Mouse (Mus musculus) intestine, embryonic 15.5 days (tissue): ENCODE data around the gene Lipt1. TPM values are rescaled to one million over a fixed set of nuclear protein-coding genes. Genes with fewer than 3 reads are reported as not detected.

Experiments
- ATAC-seq: fragments of 200-750 bp; cut with Nextera tagmentation; 2 replicates; pipeline ENCODE4 v1.8.0; 2017; ENCODE audit warnings: moderate TSS enrichment, moderate library complexity
- H3K27ac ChIP-seq: fragments of 300-500 bp; sonication (generic); 2 replicates; pipeline ENCODE4 v1.5.1; 2015; ENCODE audit warnings: mild to moderate bottlenecking, inconsistent platforms
- H3K27me3 ChIP-seq: fragments of 300-500 bp; sonication (generic); replicated peaks from 2 replicates; pipeline ENCODE4 v1.6.1; 2015; ENCODE audit warnings: inconsistent platforms
- H3K36me3 ChIP-seq: fragments of 300-500 bp; sonication (generic); 2 replicates; pipeline ENCODE4 v1.6.1; 2015; ENCODE audit warnings: inconsistent platforms
- H3K4me1 ChIP-seq: fragments of 300-500 bp; sonication (generic); replicated peaks from 2 replicates; pipeline ENCODE4 v1.6.1; 2015; ENCODE audit warnings: inconsistent platforms
- H3K4me2 ChIP-seq: fragments of 300-500 bp; sonication (generic); replicated peaks from 2 replicates; pipeline ENCODE4 v1.6.1; 2015; ENCODE audit warnings: mild to moderate bottlenecking, inconsistent platforms
- H3K4me3 ChIP-seq: fragments of 300-500 bp; sonication (generic); replicated peaks from 2 replicates; pipeline ENCODE4 v1.5.1; 2015; ENCODE audit warnings: inconsistent platforms
- H3K9ac ChIP-seq: fragments of 300-500 bp; sonication (generic); 2 replicates; pipeline ENCODE4 v1.6.1; 2015; ENCODE audit warnings: inconsistent platforms
- H3K9me3 ChIP-seq: fragments of 300-500 bp; sonication (generic); 2 replicates; pipeline ENCODE4 v1.6.1; 2016; ENCODE audit warnings: inconsistent platforms
- WGBS: fragments of 180-500 bp; shearing (Covaris S2); methylation state at CpG from one replicate; pipeline ENCODE4 v1.1.7; 2015; 5-methylcytosine and 5-hydroxymethylcytosine counted together
- polyA plus RNA-seq: library from polyadenylated mRNA; unstranded; fragments of >200 nt; fragmentation: Nextera tagmentation; extraction: Ambion mirVana; gene quantifications from 2 replicates; pipeline ENCODE4 v1.2.1, GENCODE M21; 2015

Lipt1 gene
- polyA plus RNA-seq, 1 experiment from 2014 or later: 11.4 TPM

DNA sequence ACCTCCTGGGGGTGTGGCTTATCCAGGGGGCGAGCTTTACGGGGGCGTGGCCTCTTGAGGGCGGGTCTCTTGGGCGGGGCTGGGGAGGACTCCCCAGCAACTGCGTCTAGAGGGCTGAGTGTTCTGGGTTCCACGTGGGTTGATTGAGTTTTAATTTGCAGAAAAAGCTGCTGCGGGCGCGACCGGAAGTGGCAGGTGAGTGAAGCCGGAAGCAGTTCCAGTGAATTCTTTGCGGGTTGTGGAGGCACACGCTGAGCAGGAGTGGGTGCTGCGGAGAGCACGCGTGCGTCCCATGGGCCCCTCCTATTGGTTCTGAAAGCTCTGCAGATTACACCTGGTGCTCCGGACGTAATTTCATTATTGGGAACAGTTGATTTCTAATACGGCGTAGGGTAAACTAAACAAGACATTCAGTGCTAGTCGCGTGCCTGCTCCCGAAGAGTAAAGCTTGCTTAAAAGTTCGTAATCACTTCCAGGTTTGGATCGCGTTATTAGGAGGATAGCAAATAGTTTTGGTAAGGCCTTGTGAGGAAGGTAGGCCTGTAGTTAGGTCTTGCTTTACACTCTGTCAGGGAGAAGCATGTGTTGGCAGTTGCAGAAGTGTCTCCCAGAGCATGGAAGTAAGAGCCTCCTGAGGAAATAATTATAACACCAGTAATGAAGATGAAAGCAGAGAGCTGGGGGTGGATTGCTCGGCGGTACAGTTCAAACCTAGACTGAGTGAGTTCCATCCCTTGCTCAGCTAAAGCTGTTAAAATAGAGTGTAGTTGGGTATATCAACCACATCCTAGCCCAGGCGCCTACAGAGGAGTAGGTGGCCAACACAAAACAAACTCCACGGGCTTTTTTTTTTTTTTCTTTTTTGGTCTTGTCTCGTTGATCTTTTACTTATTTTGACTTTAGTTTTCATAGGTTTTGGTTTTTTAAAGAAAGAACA is 861 bp downstream of the Lipt1 start:
- ATAC-seq: peak; percentile 93
- H3K9ac ChIP-seq: peak overlapping the region; percentile 29
- H3K4me3 ChIP-seq: peak overlapping the region; percentile 52
- H3K36me3 ChIP-seq: peaks cover 19% of the 10 kb centered on the region
- H3K9me3 ChIP-seq: no peaks in the 10 kb centered on the region
- H3K4me1 ChIP-seq: peaks cover 3% of the 10 kb centered on the region; the same call in 1 of the 2 replicates
- H3K27ac ChIP-seq: peak overlapping the region; percentile 71
- 5% methylated on average over 33 of the region's 33 CpGs for WGBS
- peak overlapping the region; percentile 60 for H3K4me2 ChIP-seq
- no peaks in the 10 kb centered on the region for H3K27me3 ChIP-seq

DNA sequence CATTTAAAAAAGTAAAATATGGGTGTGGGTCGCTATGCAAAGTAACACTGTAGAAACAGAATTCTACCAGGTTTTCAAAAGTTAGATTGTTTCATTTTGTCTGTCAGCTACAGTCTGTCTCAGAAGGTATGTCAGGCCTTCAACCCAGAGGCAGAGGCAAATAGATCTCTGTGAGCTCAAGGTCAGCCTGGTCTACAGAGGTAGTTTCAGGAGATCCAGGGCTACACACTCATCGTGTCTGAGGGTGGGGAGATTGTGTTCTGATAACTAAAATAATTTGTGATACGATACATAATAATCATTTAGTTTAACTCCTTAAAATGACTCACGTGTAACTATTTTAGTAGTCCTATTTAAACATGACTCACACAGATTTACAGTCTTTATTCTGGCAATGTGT is 1.6 kb downstream of the Lipt1 start:
- peaks cover 25% of the 10 kb centered on the region for H3K36me3 ChIP-seq
- no peak overlapping the region for H3K9ac ChIP-seq
- H3K9me3 ChIP-seq: no peaks in the 10 kb centered on the region
- H3K4me3 ChIP-seq: no peak overlapping the region
- peak overlapping the region; percentile 60 for H3K4me2 ChIP-seq
- 64% methylated on average over 4 of the region's 4 CpGs for WGBS
- no peak for ATAC-seq
- H3K4me1 ChIP-seq: peaks cover 3% of the 10 kb centered on the region; the same call in 1 of the 2 replicates
- no peak overlapping the region for H3K27ac ChIP-seq
- no peaks in the 10 kb centered on the region for H3K27me3 ChIP-seq

DNA sequence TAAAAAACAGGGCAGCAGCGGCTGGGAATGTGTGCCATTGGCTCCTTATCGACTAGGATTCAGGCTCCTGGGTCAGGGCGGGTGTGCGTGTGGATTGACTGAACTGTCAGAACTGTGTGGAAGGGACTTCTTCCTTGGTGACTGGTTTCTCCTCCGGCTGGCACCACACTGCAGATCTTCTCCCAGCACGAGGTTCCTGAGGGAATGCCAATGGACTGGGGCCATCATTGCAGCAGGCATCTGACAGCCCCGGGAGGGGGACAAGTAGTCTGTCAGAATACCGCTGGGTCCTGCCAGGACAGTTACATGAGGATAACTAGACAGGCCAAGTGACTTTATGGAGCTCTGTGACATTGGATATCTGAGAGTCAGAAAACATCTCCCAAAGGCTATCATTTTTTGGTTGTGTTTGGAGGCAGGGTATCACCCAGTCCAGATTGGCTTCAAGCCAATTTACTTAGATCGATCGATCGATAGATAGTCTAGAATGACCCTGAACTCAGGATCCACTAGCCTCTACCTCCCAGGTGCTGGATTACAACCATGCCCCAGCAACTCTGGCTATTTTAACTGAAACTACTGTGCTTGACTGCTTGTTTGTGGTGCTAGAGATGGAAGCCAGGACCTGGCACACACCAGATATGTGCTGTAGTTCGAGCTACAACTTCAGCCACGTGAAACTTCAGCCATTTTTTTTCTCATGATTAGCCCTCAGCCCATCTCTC is 6.4 kb downstream of the Lipt1 start:
- no peak overlapping the region for H3K27ac ChIP-seq
- H3K9me3 ChIP-seq: no peaks in the 10 kb centered on the region
- 94% methylated on average over 13 of the region's 13 CpGs for WGBS
- no peak for ATAC-seq
- no peak overlapping the region for H3K9ac ChIP-seq
- no peaks in the 10 kb centered on the region for H3K4me1 ChIP-seq
- H3K27me3 ChIP-seq: no peaks in the 10 kb centered on the region
- H3K36me3 ChIP-seq: peaks cover 37% of the 10 kb centered on the region
- H3K4me2 ChIP-seq: no peak overlapping the region
- H3K4me3 ChIP-seq: no peak overlapping the region

DNA sequence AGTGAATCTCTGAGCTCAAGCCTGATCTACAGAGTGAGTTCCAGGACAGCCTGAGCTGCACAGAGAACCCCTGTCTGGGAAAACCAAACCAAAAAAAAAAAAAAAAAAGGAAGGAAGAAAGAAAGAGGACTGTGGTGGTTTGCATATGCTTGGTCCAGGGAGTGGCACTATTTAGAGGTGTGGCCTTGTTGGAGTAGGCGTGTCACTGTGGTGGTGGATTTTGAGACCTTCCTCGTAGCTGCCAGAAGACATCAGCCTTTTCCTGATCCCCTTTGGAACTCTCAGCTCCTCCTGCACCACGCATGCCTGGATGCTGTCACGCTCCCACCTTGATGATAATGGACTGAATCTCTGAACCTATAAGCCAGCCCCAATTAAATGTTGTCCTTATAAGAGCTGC is 11.9 kb downstream of the Lipt1 start:
- Histone ChIP-seq H3K27me3 (no peaks in the 10 kb centered on the region), H3K4me1 (no peaks in the 10 kb centered on the region), H3K36me3 (peaks cover 16% of the 10 kb centered on the region; the same call in 1 of the 2 replicates), H3K4me3 (no peak overlapping the region), H3K4me2 (no peak overlapping the region), H3K9ac (no peak overlapping the region), H3K27ac (no peak overlapping the region), H3K9me3 (no peaks in the 10 kb centered on the region)
- ATAC-seq: no peak
- WGBS: 94% methylated on average over 4 of the region's 4 CpGs

DNA sequence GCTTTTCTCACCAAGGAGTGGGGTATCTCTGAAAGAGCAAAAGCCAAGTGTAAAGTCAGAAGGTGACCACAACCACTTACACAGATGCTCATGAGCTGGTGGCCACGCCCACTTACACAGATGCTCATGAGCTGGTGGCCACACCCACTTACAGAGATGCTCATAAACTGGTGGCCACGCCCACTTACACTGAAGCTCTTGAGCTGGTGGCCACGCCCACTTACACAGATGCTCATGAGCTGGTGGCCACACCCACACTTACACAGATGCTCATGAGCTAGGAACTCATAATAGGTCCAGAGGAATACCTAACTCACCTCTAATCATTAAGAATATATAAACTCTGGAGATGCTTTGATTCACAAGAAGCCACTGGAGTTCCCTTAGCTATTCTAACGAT is 12.9 kb downstream of the Lipt1 start:
- WGBS: 79% methylated on average over 4 of the region's 4 CpGs
- Histone ChIP-seq H3K4me1 (peaks cover 5% of the 10 kb centered on the region), H3K9ac (no peak overlapping the region), H3K9me3 (no peaks in the 10 kb centered on the region), H3K4me3 (no peak overlapping the region), H3K27ac (no peak overlapping the region), H3K36me3 (0 out of 2 replicates have a peak, but pooled peaks cover 11% of the 10 kb centered on the region), H3K27me3 (no peaks in the 10 kb centered on the region), H3K4me2 (no peak overlapping the region)
- no peak for ATAC-seq

DNA sequence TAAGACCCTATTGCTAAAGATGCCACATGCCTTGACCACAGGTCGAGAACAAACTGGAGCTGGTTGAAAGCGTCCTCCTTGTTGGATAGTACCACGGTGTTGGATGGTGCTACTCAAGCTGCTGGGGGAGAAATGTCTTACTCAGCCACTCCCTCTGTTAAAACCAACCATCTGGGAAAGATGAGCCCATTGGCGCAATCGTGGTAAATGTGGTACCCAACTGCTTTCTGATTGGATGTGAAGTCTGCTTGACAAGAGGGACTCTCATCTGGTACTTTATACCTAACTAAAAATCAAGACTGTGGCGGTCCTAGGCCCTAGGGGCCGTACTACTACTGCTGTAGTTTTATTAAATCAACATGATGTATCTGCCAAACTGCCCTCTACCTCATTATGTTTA is 17.7 kb downstream of the Lipt1 start:
- H3K9ac ChIP-seq: peak overlapping the region; percentile 66
- H3K27ac ChIP-seq: no peak overlapping the region
- ATAC-seq: no peak
- H3K27me3 ChIP-seq: no peaks in the 10 kb centered on the region
- H3K4me3 ChIP-seq: peak overlapping the region; percentile 72
- 0 out of 2 replicates have a peak, but pooled peaks cover under 1% of the 10 kb centered on the region for H3K36me3 ChIP-seq
- no peaks in the 10 kb centered on the region for H3K9me3 ChIP-seq
- peak overlapping the region; percentile 68 for H3K4me2 ChIP-seq
- H3K4me1 ChIP-seq: peaks cover 11% of the 10 kb centered on the region
- 80% methylated on average over 7 of the region's 7 CpGs for WGBS

DNA sequence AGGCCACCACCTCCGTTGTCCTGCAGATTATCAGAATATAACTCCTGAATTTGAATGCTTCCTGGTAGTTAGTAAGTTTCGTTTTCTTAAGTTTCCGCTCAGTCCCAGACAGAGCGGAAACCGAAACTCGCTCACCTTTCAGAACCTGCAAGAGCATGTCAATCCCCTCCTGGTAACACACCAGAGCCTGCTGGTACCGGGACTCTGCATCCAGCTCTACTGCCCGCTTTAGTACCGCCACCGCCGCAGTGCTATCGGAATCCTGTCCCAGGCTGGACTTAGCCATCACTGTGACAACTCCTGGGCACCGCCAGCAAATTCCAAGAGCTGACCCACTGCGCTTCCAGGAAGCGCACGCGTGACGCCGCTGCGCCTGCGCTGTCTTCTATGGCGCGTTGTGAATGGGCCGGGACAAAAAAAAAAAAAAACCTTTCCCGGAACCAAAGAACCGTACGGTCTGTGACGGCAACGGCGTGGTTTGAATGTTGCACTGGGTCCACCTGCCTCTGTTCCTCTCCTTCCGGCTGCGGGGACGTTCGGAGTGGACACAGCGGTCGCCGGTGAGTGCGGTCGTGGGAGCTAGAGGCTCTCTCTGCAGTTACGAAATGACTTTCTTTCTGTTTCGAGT is 18.6 kb downstream of the Lipt1 start, which contains the start of the genes Mitd1 and Mrpl30:
Gene Mitd1 (minus strand): TSS at position 387 of the 628 bp plus-strand sequence.
Gene Mrpl30 (plus strand): TSS at position 453 of the 628 bp plus-strand sequence.
- peak within 1 kb of the TSS; percentile 66 for H3K9ac ChIP-seq
- H3K4me2 ChIP-seq: peak within 1 kb of the TSS; percentile 68
- H3K4me1 ChIP-seq: peaks cover 11% of the 10 kb centered on the region
- no peaks in the 10 kb centered on the region for H3K27me3 ChIP-seq
- peak within 1 kb of the TSS; percentile 72 for H3K4me3 ChIP-seq
- H3K27ac ChIP-seq: peak within 1 kb of the TSS; percentile 86
- under 1% methylated on average over 40 of the region's 41 CpGs for WGBS
- peak; percentile 93 for ATAC-seq
- H3K9me3 ChIP-seq: no peaks in the 10 kb centered on the region
- H3K36me3 ChIP-seq: peaks cover 6% of the 10 kb centered on the region; the same call in 1 of the 2 replicates

DNA sequence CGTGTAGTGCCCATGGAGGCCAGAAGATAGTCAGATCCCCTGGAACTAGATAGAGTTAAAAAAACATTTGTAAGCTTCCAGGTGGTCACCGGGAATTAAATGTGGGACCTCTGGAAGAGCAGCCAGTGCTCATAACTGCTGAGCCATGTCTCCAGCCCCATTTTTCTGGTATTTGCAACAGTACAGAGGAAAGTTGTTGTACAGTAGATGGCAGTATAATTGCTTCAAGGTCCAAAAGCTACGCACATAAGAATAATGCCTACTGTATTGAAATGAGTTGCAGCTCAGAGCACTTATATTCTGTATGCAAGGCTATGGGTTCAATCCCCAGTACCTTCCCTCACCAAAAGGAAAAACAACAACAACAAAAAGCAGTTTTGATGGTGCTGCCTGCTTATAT is 19.9 kb downstream of the Lipt1 start:
- peaks cover 9% of the 10 kb centered on the region; the same call in 1 of the 2 replicates for H3K36me3 ChIP-seq
- peak overlapping the region; percentile 68 for H3K4me2 ChIP-seq
- H3K4me1 ChIP-seq: peaks cover 11% of the 10 kb centered on the region
- no peak for ATAC-seq
- H3K9ac ChIP-seq: no peak overlapping the region
- H3K27me3 ChIP-seq: no peaks in the 10 kb centered on the region
- H3K9me3 ChIP-seq: no peaks in the 10 kb centered on the region
- no peak overlapping the region for H3K27ac ChIP-seq
- H3K4me3 ChIP-seq: peak overlapping the region; percentile 72
- WGBS: 55% methylated on average over 3 of the region's 3 CpGs

DNA sequence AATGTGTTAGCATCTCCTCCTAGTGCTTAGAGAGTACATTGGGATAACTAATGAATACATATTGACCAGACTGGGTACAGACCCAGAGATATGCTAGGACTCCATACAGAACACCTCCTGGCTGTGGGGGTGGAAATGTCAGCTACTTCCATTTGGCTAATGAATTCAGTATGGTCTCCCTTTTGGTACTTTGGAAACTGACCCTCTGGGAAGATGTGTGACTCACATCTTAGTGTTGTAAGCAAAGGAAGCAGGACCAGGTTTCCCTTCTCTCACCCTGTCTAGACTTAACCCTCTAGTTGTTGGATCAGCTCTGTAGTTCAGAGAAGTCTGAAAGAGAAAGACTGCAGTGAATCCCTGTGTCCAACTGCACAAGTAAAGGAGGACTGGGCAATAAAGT is 23.1 kb downstream of the Lipt1 start:
- H3K4me3 ChIP-seq: no peak overlapping the region
- no peaks in the 10 kb centered on the region for H3K27me3 ChIP-seq
- peaks cover 4% of the 10 kb centered on the region for H3K4me1 ChIP-seq
- peaks cover 23% of the 10 kb centered on the region for H3K36me3 ChIP-seq
- ATAC-seq: no peak
- no peaks in the 10 kb centered on the region for H3K9me3 ChIP-seq
- H3K9ac ChIP-seq: no peak overlapping the region
- H3K27ac ChIP-seq: no peak overlapping the region
- H3K4me2 ChIP-seq: no peak overlapping the region

DNA sequence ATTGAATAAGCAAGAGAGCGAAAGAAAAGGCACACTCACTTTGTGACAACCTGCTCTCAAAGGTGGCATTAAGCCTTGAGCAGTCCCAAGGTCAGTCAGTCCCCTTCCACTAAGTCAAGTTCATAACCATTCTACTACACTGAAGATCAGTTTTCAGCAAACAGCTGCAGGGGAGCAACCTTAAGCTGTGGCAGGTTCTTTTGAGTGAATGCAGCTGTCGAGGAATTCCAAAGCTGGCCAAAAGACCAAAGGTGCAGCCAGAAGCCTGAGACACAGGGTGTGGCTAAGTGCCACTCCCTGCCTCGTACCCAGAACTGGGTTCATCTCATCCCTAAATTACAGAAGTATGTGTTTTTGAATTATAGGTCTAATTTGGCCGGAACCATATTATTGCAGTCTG is 28.3 kb downstream of the Lipt1 start:
- ATAC-seq: no peak
- no peaks in the 10 kb centered on the region for H3K4me1 ChIP-seq
- no peaks in the 10 kb centered on the region for H3K9me3 ChIP-seq
- H3K4me3 ChIP-seq: no peak overlapping the region
- WGBS: 72% methylated on average over 4 of the region's 4 CpGs
- H3K4me2 ChIP-seq: no peak overlapping the region
- no peak overlapping the region for H3K9ac ChIP-seq
- no peaks in the 10 kb centered on the region for H3K27me3 ChIP-seq
- H3K27ac ChIP-seq: no peak overlapping the region
- peaks cover 21% of the 10 kb centered on the region for H3K36me3 ChIP-seq

DNA sequence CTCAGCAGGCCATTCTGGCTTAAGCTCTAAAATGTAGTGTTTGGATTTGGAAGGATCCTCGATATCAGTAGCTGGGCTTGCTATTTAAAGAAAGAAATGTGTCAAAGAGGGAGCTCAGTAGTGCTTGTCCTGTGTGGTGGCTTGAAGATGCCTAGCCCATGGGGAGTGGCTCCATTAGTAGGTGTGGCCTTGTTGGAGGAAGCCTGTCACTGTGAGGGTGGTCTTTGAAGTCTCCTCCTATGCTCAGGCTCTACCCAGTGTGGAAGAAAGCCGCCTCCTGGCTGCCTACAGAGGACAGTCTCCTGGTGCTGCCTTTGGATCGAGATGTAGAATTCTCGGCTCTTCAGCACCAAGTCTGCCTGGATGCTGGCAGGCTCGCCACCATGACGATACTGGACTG is 28.8 kb downstream of the Lipt1 start:
- H3K4me3 ChIP-seq: no peak overlapping the region
- H3K9ac ChIP-seq: no peak overlapping the region
- peaks cover 17% of the 10 kb centered on the region; the same call in 1 of the 2 replicates for H3K36me3 ChIP-seq
- no peak overlapping the region for H3K27ac ChIP-seq
- H3K9me3 ChIP-seq: no peaks in the 10 kb centered on the region
- no peaks in the 10 kb centered on the region for H3K27me3 ChIP-seq
- H3K4me2 ChIP-seq: no peak overlapping the region
- no peak for ATAC-seq
- H3K4me1 ChIP-seq: no peaks in the 10 kb centered on the region
- WGBS: 52% methylated on average over 6 of the region's 6 CpGs

DNA sequence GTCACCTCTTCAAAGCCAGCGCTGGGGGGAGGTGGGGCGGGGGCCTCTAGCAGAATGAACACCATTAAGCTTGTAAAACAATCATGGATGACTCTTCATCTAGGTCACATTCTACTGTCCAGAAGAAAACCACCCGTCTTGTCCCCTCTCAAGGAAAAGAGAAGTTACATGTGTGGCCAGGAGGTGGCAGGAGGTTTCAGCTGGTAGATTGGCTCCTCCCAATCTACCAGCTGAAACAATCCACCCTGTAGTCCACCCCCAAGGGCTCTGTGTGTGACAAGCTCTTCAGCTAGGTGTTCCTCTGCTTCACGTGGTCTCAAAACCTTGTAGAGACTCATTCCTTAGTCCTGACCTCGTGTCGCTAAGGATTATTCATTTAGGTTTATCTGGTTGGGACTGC is 31.6 kb downstream of the Lipt1 start:
- WGBS: 29% methylated on average over 6 of the region's 6 CpGs
- no peak for ATAC-seq
- peaks cover 8% of the 10 kb centered on the region; the same call in 1 of the 2 replicates for H3K36me3 ChIP-seq
- no peak overlapping the region for H3K4me2 ChIP-seq
- no peak overlapping the region for H3K4me3 ChIP-seq
- no peaks in the 10 kb centered on the region for H3K9me3 ChIP-seq
- no peaks in the 10 kb centered on the region for H3K27me3 ChIP-seq
- no peak overlapping the region for H3K9ac ChIP-seq
- H3K27ac ChIP-seq: no peak overlapping the region
- H3K4me1 ChIP-seq: no peaks in the 10 kb centered on the region
